Mouse (Mus musculus): ENCODE data around the gene Myom3. TPM values are rescaled to one million over a fixed set of nuclear protein-coding genes. Genes with fewer than 3 reads are reported as not detected.

The Myom3 gene
- polyA plus RNA-seq, 1 experiment from 2014 or later, result 0.20 TPM

GRCm38 (mm10) chr4:135776850-135777249, 17.3 kb downstream of the Myom3 start:
- DNase-seq (no peak), ATAC-seq (ENCODE audit: low read depth) (no peak)
- Histone ChIP-seq H3K9ac (no peak overlapping the region), H3K27ac (no peak overlapping the region), H3K4me2 (no peak overlapping the region), H3K4me1 (replicated peaks) (no peaks in the 10 kb centered on the region), H3K4me3 (replicated peaks) (no peak overlapping the region), H3K27me3 (peaks cover 24% of the 10 kb centered on the region), H3K36me3 (no peaks in the 10 kb centered on the region), H3K9me3 (replicated peaks) (no peaks in the 10 kb centered on the region)
- WGBS (ENCODE audit: insufficient replicate concordance), result 57% methylated on average over 4 of the region's 4 CpGs

GRCm38 (mm10) chr4:135779661-135780060, 20.1 kb downstream of the Myom3 start:
- H3K27me3 ChIP-seq, result peaks cover 18% of the 10 kb centered on the region; the same call in 1 of the 2 replicates
- no peak for ATAC-seq (ENCODE audit: low read depth)
- 57% methylated on average over 9 of the region's 9 CpGs for WGBS (ENCODE audit: insufficient replicate concordance)
- no peak overlapping the region for H3K4me3 ChIP-seq (replicated peaks)
- H3K9ac ChIP-seq, result no peak overlapping the region
- DNase-seq, result no peak
- H3K4me2 ChIP-seq, result no peak overlapping the region
- no peak overlapping the region for H3K27ac ChIP-seq
- no peaks in the 10 kb centered on the region for H3K36me3 ChIP-seq
- no peaks in the 10 kb centered on the region for H3K9me3 ChIP-seq (replicated peaks)
- H3K4me1 ChIP-seq (replicated peaks), result no peaks in the 10 kb centered on the region

- WGBS (ENCODE audit: insufficient replicate concordance), result 78% methylated on average over 3 of the region's 3 CpGs
- DNase-seq, result no peak
- Histone ChIP-seq H3K27ac (no peak overlapping the region), H3K36me3 (no peaks in the 10 kb centered on the region), H3K9ac (no peak overlapping the region), H3K4me2 (no peak overlapping the region), H3K27me3 (peaks cover 14% of the 10 kb centered on the region; the same call in 1 of the 2 replicates), H3K4me1 (replicated peaks) (no peaks in the 10 kb centered on the region), H3K4me3 (replicated peaks) (no peak overlapping the region), H3K9me3 (replicated peaks) (no peaks in the 10 kb centered on the region)
- ATAC-seq (ENCODE audit: low read depth), result no peak
Measured at GRCm38 (mm10) chr4:135780255-135780654, 20.7 kb downstream of the Myom3 start.

- Histone ChIP-seq H3K36me3 (no peaks in the 10 kb centered on the region), H3K27ac (no peak overlapping the region), H3K9me3 (replicated peaks) (no peaks in the 10 kb centered on the region), H3K9ac (no peak overlapping the region), H3K27me3 (peaks cover 7% of the 10 kb centered on the region; the same call in 1 of the 2 replicates), H3K4me1 (replicated peaks) (no peaks in the 10 kb centered on the region), H3K4me3 (replicated peaks) (no peak overlapping the region), H3K4me2 (no peak overlapping the region)
- DNase-seq, result no peak
- 70% methylated on average over 5 of the region's 5 CpGs for WGBS (ENCODE audit: insufficient replicate concordance)
- ATAC-seq (ENCODE audit: low read depth), result no peak
Measured at GRCm38 (mm10) chr4:135781304-135781703, 21.8 kb downstream of the Myom3 start.

- Histone ChIP-seq H3K4me2 (no peak overlapping the region), H3K4me1 (replicated peaks) (no peaks in the 10 kb centered on the region), H3K9me3 (replicated peaks) (no peaks in the 10 kb centered on the region), H3K27me3 (peaks cover 7% of the 10 kb centered on the region; the same call in 1 of the 2 replicates), H3K36me3 (no peaks in the 10 kb centered on the region), H3K9ac (no peak overlapping the region), H3K4me3 (replicated peaks) (no peak overlapping the region), H3K27ac (no peak overlapping the region)
- no peak for ATAC-seq (ENCODE audit: low read depth)
- WGBS (ENCODE audit: insufficient replicate concordance), result 60% methylated on average over 5 of the region's 5 CpGs
- DNase-seq, result no peak
Measured at GRCm38 (mm10) chr4:135786581-135786980, 27.1 kb downstream of the Myom3 start.

- no peak overlapping the region for H3K9ac ChIP-seq
- H3K4me1 ChIP-seq (replicated peaks), result no peaks in the 10 kb centered on the region
- no peak overlapping the region for H3K4me2 ChIP-seq
- DNase-seq (no peak), ATAC-seq (ENCODE audit: low read depth) (no peak)
- H3K4me3 ChIP-seq (replicated peaks), result no peak overlapping the region
- H3K36me3 ChIP-seq, result no peaks in the 10 kb centered on the region
- H3K27ac ChIP-seq, result no peak overlapping the region
- 57% methylated on average over 6 of the region's 6 CpGs for WGBS (ENCODE audit: insufficient replicate concordance)
- H3K27me3 ChIP-seq, result peaks cover 7% of the 10 kb centered on the region; the same call in 1 of the 2 replicates
- no peaks in the 10 kb centered on the region for H3K9me3 ChIP-seq (replicated peaks)
Measured at GRCm38 (mm10) chr4:135787271-135787670, 27.8 kb downstream of the Myom3 start.

- Histone ChIP-seq H3K4me2 (no peak overlapping the region), H3K27ac (no peak overlapping the region), H3K4me1 (replicated peaks) (no peaks in the 10 kb centered on the region), H3K4me3 (replicated peaks) (no peak overlapping the region), H3K36me3 (no peaks in the 10 kb centered on the region), H3K9ac (no peak overlapping the region), H3K9me3 (replicated peaks) (no peaks in the 10 kb centered on the region), H3K27me3 (peaks cover 7% of the 10 kb centered on the region; the same call in 1 of the 2 replicates)
- WGBS (ENCODE audit: insufficient replicate concordance), result 50% methylated on average over 2 of the region's 2 CpGs
- ATAC-seq (ENCODE audit: low read depth) (no peak), DNase-seq (no peak)
Measured at GRCm38 (mm10) chr4:135789135-135789534, 29.6 kb downstream of the Myom3 start.

GRCm38 (mm10) chr4:135792821-135793220, 33.3 kb downstream of the Myom3 start:
- H3K9me3 ChIP-seq (replicated peaks), result no peaks in the 10 kb centered on the region
- no peak overlapping the region for H3K4me2 ChIP-seq
- H3K4me1 ChIP-seq (replicated peaks), result peaks cover 12% of the 10 kb centered on the region
- H3K36me3 ChIP-seq, result no peaks in the 10 kb centered on the region
- H3K9ac ChIP-seq, result no peak overlapping the region
- 84% methylated on average over 5 of the region's 5 CpGs for WGBS (ENCODE audit: insufficient replicate concordance)
- H3K4me3 ChIP-seq (replicated peaks), result no peak overlapping the region
- H3K27me3 ChIP-seq, result peaks cover 11% of the 10 kb centered on the region; the same call in 1 of the 2 replicates
- H3K27ac ChIP-seq, result no peak overlapping the region
- ATAC-seq (ENCODE audit: low read depth), result no peak
- DNase-seq, result no peak

- Histone ChIP-seq H3K4me1 (replicated peaks) (peaks cover 17% of the 10 kb centered on the region), H3K4me3 (replicated peaks) (no peak overlapping the region), H3K9me3 (replicated peaks) (no peaks in the 10 kb centered on the region), H3K27ac (no peak overlapping the region), H3K9ac (no peak overlapping the region), H3K36me3 (no peaks in the 10 kb centered on the region), H3K4me2 (no peak overlapping the region), H3K27me3 (peaks cover 8% of the 10 kb centered on the region; the same call in 1 of the 2 replicates)
- 22% methylated on average over 11 of the region's 11 CpGs for WGBS (ENCODE audit: insufficient replicate concordance)
- DNase-seq, result no peak
- no peak for ATAC-seq (ENCODE audit: low read depth)
Measured at GRCm38 (mm10) chr4:135797931-135798330, 38.4 kb downstream of the Myom3 start.

GRCm38 (mm10) chr4:135801543-135801942, 42.0 kb downstream of the Myom3 start:
- Histone ChIP-seq H3K9me3 (replicated peaks) (no peaks in the 10 kb centered on the region), H3K4me1 (replicated peaks) (peaks cover 12% of the 10 kb centered on the region), H3K9ac (no peak overlapping the region), H3K27ac (no peak overlapping the region), H3K27me3 (peaks cover 8% of the 10 kb centered on the region; the same call in 1 of the 2 replicates), H3K36me3 (no peaks in the 10 kb centered on the region), H3K4me3 (replicated peaks) (no peak overlapping the region), H3K4me2 (no peak overlapping the region)
- DNase-seq (peak; percentile 65), ATAC-seq (ENCODE audit: low read depth) (no peak)
- 24% methylated on average over 8 of the region's 8 CpGs for WGBS (ENCODE audit: insufficient replicate concordance)

- H3K4me2 ChIP-seq, result no peak overlapping the region
- DNase-seq, result peak; percentile 28
Measured at GRCm38 (mm10) chr4:135803299-135803698, 43.8 kb downstream of the Myom3 start.

GRCm38 (mm10) chr4:135804169-135804568, 44.7 kb downstream of the Myom3 start:
- ATAC-seq (ENCODE audit: low read depth) (no peak), DNase-seq (no peak)
- no peaks in the 10 kb centered on the region for H3K9me3 ChIP-seq (replicated peaks)
- H3K4me3 ChIP-seq (replicated peaks), result no peak overlapping the region
- WGBS (ENCODE audit: insufficient replicate concordance), result 69% methylated on average over 5 of the region's 5 CpGs
- H3K4me1 ChIP-seq (replicated peaks), result peaks cover 3% of the 10 kb centered on the region
- no peaks in the 10 kb centered on the region for H3K36me3 ChIP-seq
- H3K4me2 ChIP-seq, result no peak overlapping the region
- H3K9ac ChIP-seq, result no peak overlapping the region
- H3K27me3 ChIP-seq, result no peaks in the 10 kb centered on the region
- no peak overlapping the region for H3K27ac ChIP-seq

More at GRCm38 (mm10) chr4:135803299-135803698, 43.8 kb downstream of the Myom3 start:
- Histone ChIP-seq H3K9me3 (replicated peaks) (no peaks in the 10 kb centered on the region), H3K4me3 (replicated peaks) (no peak overlapping the region), H3K27me3 (peaks cover under 1% of the 10 kb centered on the region; the same call in 1 of the 2 replicates), H3K27ac (no peak overlapping the region), H3K9ac (no peak overlapping the region), H3K4me1 (replicated peaks) (peaks cover 3% of the 10 kb centered on the region), H3K36me3 (no peaks in the 10 kb centered on the region)
- WGBS (ENCODE audit: insufficient replicate concordance), result 39% methylated on average over 4 of the region's 4 CpGs
- ATAC-seq (ENCODE audit: low read depth), result no peak

All from liver, embryonic 13.5 days (tissue).